Mouse (Mus musculus) CD4-positive naive resting alpha-beta T cell, adult 57 days (primary cell): ENCODE results near the gene Dgat2. TPM values are rescaled to one million over a fixed set of nuclear protein-coding genes. Genes with fewer than 3 reads are reported as not detected.

ENCODE experiments used
- total RNA-seq: library from RNA; stranded (reverse); gene quantifications from one replicate; pipeline ENCODE4 v1.2.4, GENCODE M21; 2023

Dgat2 gene
- 2.7 TPM for total RNA-seq

GRCm38 (mm10) chr7:99182432-99183172, at the start of gene Dgat2:
TSS of gene Dgat2 (minus strand) at chr7:99182719.

GRCm38 (mm10) chr7:99140984-99141918, 41.3 kb downstream of the Dgat2 start, which contains the start of gene Uvrag:
TSS of gene Uvrag (minus strand) at chr7:99141141.

Other genes with a start within 250 kb of the Dgat2 start
- gene Uvrag, start 41.6 kb downstream of the Dgat2 start, total RNA-seq = 92.3 TPM
- not detected for gene Mogat2, start 55.9 kb upstream of the Dgat2 start, total RNA-seq
- 0.89 TPM for gene Map6, start 84.7 kb upstream of the Dgat2 start, total RNA-seq
- 5.0 TPM for gene Serpinh1, start 170.5 kb upstream of the Dgat2 start, total RNA-seq
- 6.4 TPM for gene Gdpd5, start 198.7 kb upstream of the Dgat2 start, total RNA-seq